15 mouse cellular contexts compared by ENCODE assay signal in genomic region chr16:44210156-44211053, GRCm38 (mm10). TPM values are rescaled to one million over a fixed set of nuclear protein-coding genes. Genes with fewer than 3 reads are reported as not detected.
DNase-seq lines count a peak whose midpoint lies in the region; ATAC-seq and TF ChIP-seq lines count a peak whose summit lies in the region.
"Had no signal": no experiment of that assay in that cellular context is flagged by ENCODE, and none has a peak within 500 bp of the region (broad histone marks: within the 10 kb centered on the region; RNA-seq: fewer than 3 reads in every experiment).

No protein-coding gene starts in this region.

- H3K27me3 ChIP-seq in Patski, result no peaks in the 10 kb centered on the region
- H3K27me3 ChIP-seq: embryonic facial prominence, embryonic 15.5 days had no signal

- POLR2A ChIA-PET in Patski (lab: Charles Lee), result interaction anchor here (1.2 kb wide), 1 partner anchor 11 kb away, joined by 3 read pairs; no protein-coding TSS in a partner anchor

- in situ Hi-C loops in Patski (cut with MboI; ENCODE audit: low pct_unique_long_range_greater_than_20kb), result loop anchor here (5.0 kb wide), 1 partner anchor 33 kb away; no protein-coding TSS in a partner anchor

- no peak for TF ChIP-seq CTCF in gastrocnemius, adult 2 months (IDR thresholded peaks at IDR 0.05)
- no peak for TF ChIP-seq CTCF in Patski (IDR thresholded peaks at IDR 0.05)

- peak overlapping the region; percentile 48 for H3K27ac ChIP-seq in gastrocnemius, adult 2 months
- H3K27ac ChIP-seq: embryonic facial prominence, embryonic 15.5 days; hindbrain, embryonic 14.5 days had no signal

- no peak overlapping the region for H3K4me3 ChIP-seq in gastrocnemius, adult 2 months
- H3K4me3 ChIP-seq: embryonic facial prominence, embryonic 15.5 days had no signal

- CTCF ChIA-PET in Patski (lab: Charles Lee), result interaction anchor here (0.9 to 1.4 kb wide), 4 partner anchors 14 to 22 kb away, joined by 3 to 5 read pairs (median 4); no protein-coding TSS in a partner anchor

- intact Hi-C loops in gastrocnemius, adult 2 months (cut with DNase I), result no loop called here

- peak; percentile 61 for ATAC-seq in Patski
- ATAC-seq in inflammation-experienced regulatory T-cells, adult 6 months, result peak; percentile 43
- no peak for ATAC-seq in erythroblast, adult 5-6 weeks (replicated peaks; ENCODE audit: low FRiP score, poor library complexity, severe bottlenecking)
- ATAC-seq: forebrain, embryonic 16.5 days had no signal

- no peak for DNase-seq in gastrocnemius, adult 2 months
- no peak for DNase-seq in gastrocnemius, postnatal 25 days
- DNase-seq in CD4-positive helper T cell, adult 2 months (ENCODE audit: low read depth, low spot score), result peak; percentile 18
- peak; percentile 53 for DNase-seq in Patski (ENCODE audit: low read depth, low spot score)
- DNase-seq in urinary bladder, postnatal 4 days (ENCODE audit: low spot score in 2 of 2), result no peak
- DNase-seq in embryo, embryonic 9.5 days (ENCODE audit: extremely low spot score), result no peak
- DNase-seq: adrenal gland, adult 8-10 months; gastrocnemius, postnatal 36 days; lung, adult 2 months; thymus, postnatal 25 days had no signal

RNA-seq across cellular contexts. Expression of gene Usf3, which starts 37.4 kb away (rescaled TPM):
- total RNA-seq in gastrocnemius, adult 2 months (2021), result 10 to 100 TPM; 41.6 to 47.9 TPM
- 10 to 100 TPM; 24.3 to 36.1 TPM for total RNA-seq in gastrocnemius, postnatal 25 days (2021)
- polyA plus RNA-seq in Patski (2021), result 10.2 TPM
- polyA plus RNA-seq in inflammation-experienced regulatory T-cells, adult 6 months (2017; shearing (Covaris generic)), result 1 to 10 TPM; 3.2 to 6.5 (median 5.5) TPM
- total RNA-seq in erythroblast, adult 5-6 weeks (2015; ENCODE audit: low replicate concordance), result 11.7 and 15.9 TPM in 2 replicates
- total RNA-seq in erythroblast, adult 5-6 weeks (2017; ENCODE audit: low replicate concordance), result 4.4 and 7.1 TPM in 2 replicates

Comparison
In these comparisons a context has a peak if more than half of its experiments do, and no peak if none do; other contexts are left out.
1. DNase-seq: peak in CD4-positive helper T cell, adult 2 months (single experiment) and Patski (single experiment); none in gastrocnemius, adult 2 months (single experiment), gastrocnemius, postnatal 25 days (single experiment), urinary bladder, postnatal 4 days (0 of 2) and embryo, embryonic 9.5 days (single experiment).